Mouse (Mus musculus) lung, postnatal 0 days (tissue): ENCODE measurements around the gene Acadvl.

Experiments
- CTCF ChIP-seq: IDR thresholded peaks from 2 replicates; pipeline ENCODE4 v1.5.1; 2016; ENCODE audit warnings: antibody characterized with exemption, mild to moderate bottlenecking
- EP300 ChIP-seq: IDR thresholded peaks from 2 replicates; pipeline ENCODE4 v1.6.1; 2016; ENCODE audit warnings: antibody characterized with exemption, mild to moderate bottlenecking, control low read depth

DNA sequence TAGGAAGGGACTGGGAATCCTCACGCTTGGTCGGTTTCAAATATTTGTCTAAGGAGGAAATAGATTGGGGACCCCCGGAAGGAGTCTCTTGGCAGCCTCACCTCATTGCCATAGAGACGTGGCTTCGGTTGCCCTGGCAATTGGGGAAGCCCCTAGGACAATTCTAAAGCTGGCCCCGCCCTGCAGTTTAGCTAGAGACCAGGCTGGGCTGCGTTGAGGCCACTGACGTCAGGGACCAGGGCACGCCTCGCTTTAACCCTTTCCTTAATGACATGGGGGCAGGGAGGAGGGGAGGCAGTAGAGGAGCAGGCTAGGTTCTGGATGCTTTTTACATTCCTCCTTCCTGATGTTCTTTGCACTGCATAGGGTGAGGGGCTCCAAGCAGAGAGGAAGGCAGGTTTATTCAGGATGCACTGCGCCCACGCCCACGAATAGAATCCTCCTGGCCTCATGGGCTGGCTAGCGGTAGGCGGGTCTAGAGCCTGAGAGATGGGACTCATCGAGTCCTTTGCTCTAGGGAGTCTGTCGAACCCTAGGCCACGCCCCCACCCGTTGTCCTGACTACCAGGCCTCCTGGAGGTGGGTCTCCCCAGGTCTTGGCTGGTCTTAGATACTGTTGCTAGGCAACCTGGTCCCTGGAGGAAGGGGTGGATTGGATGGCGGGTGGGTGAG lies 14.1 kb upstream of the Acadvl start:
- TF ChIP-seq CTCF: no peak
- TF ChIP-seq EP300: no peak
